Mouse (Mus musculus) heart, embryonic 14.5 days (tissue): Measurements from ENCODE around the gene Arhgef3. TPM values are rescaled to one million over a fixed set of nuclear protein-coding genes. Genes with fewer than 3 reads are reported as not detected.

Source experiments
- ATAC-seq: fragments of 200-750 bp; cut with Nextera tagmentation; 2 replicates; pipeline ENCODE4 v1.8.0; 2017; ENCODE audit warnings: low read depth, moderate TSS enrichment; ENCODE audit not compliant: insufficient number of reproducible peaks, insufficient read depth, low FRiP score
- H3K27ac ChIP-seq, 2 experiments: fragments of 200-500 bp in 1 of 2; fragments of 300-500 bp in 1 of 2; sonication (generic) in 1 of 2; replicated peaks in 1 of 2; 2 replicates each; pipeline ENCODE4 v1.5.1; 2012 to 2014; ENCODE audit warnings: low read depth in 2 of 2, low read length in 2 of 2, control low read depth in 1 of 2, mild to moderate bottlenecking in 1 of 2, mixed read lengths in 1 of 2; ENCODE audit not compliant: control insufficient read depth in 1 of 2, insufficient read depth in 1 of 2
- H3K27me3 ChIP-seq: fragments of 300-500 bp; sonication (generic); 2 replicates; pipeline ENCODE4 v1.6.1; 2014; ENCODE audit warnings: mild to moderate bottlenecking, low read length, control low read depth; ENCODE audit not compliant: control insufficient read depth, insufficient read depth
- H3K36me3 ChIP-seq: fragments of 300-500 bp; sonication (generic); 2 replicates; pipeline ENCODE4 v1.6.1; 2014; ENCODE audit warnings: mild to moderate bottlenecking, control low read depth, low read length, mixed read lengths; ENCODE audit not compliant: control insufficient read depth, insufficient read depth
- H3K4me1 ChIP-seq, 2 experiments: fragments of 200-500 bp in 1 of 2; fragments of 300-500 bp in 1 of 2; sonication (generic) in 1 of 2; 2 replicates each; pipeline ENCODE4 v1.6.1; 2012 to 2014; ENCODE audit warnings: low read length in 2 of 2, control low read depth in 1 of 2, mixed read lengths in 1 of 2; ENCODE audit not compliant: control insufficient read depth in 2 of 2, insufficient read depth in 2 of 2
- H3K4me2 ChIP-seq: fragments of 300-500 bp; sonication (generic); 2 replicates; pipeline ENCODE4 v1.6.1; 2014; ENCODE audit warnings: mild to moderate bottlenecking, low read length
- H3K4me3 ChIP-seq, 2 experiments: fragments of 200-500 bp in 1 of 2; fragments of 300-500 bp in 1 of 2; sonication (generic) in 1 of 2; 2 replicates each; pipeline ENCODE4 v1.5.1; 2012 to 2014; ENCODE audit warnings: low read length in 2 of 2, mild to moderate bottlenecking in 2 of 2, control low read depth in 1 of 2, low read depth in 1 of 2, moderate library complexity in 1 of 2; ENCODE audit not compliant: control insufficient read depth in 1 of 2, insufficient read depth in 1 of 2
- H3K9ac ChIP-seq: fragments of 300-500 bp; sonication (generic); 2 replicates; pipeline ENCODE4 v1.6.1; 2014; ENCODE audit warnings: mild to moderate bottlenecking, low read length
- H3K9me3 ChIP-seq: fragments of 300-500 bp; sonication (generic); 2 replicates; pipeline ENCODE4 v1.6.1; 2016; ENCODE audit warnings: low read length, control low read depth; ENCODE audit not compliant: control insufficient read depth
- WGBS: fragments of 180-500 bp; shearing (Covaris S2); extraction: QIAGEN DNeasy Blood & Tissue Kit; methylation state at CpG from one replicate; pipeline ENCODE4 v1.1.7; 2014; 5-methylcytosine and 5-hydroxymethylcytosine counted together
- polyA plus RNA-seq: library from polyadenylated mRNA; unstranded; fragments of >200 nt; fragmentation: Nextera tagmentation; extraction: Ambion mirVana; gene quantifications from 2 replicates; pipeline ENCODE4 v1.2.1, GENCODE M21; 2014

Arhgef3 gene
- polyA plus RNA-seq, 1 experiment from 2014 or later: 15.4 TPM

GRCm38 (mm10) chr14:27332359-27332987, 217.8 kb downstream of the Arhgef3 start:
- Histone ChIP-seq H3K36me3 (no peaks in the 10 kb centered on the region), H3K4me3 (no peak overlapping the region), H3K27me3 (no peaks in the 10 kb centered on the region), H3K27ac (peak overlapping the region; percentile 6 to 34; a peak in 3 of 4 replicates), H3K4me2 (no peak overlapping the region), H3K4me1 (peaks cover 4 to 5% of the 10 kb centered on the region in 2 experiments; a peak in 2 of 4 replicates), H3K9ac (peak overlapping the region; percentile 16; the same call in 1 of the 2 replicates), H3K9me3 (no peaks in the 10 kb centered on the region)
- no peak for ATAC-seq
- WGBS: 48% methylated on average over 4 of the region's 4 CpGs

DNA sequence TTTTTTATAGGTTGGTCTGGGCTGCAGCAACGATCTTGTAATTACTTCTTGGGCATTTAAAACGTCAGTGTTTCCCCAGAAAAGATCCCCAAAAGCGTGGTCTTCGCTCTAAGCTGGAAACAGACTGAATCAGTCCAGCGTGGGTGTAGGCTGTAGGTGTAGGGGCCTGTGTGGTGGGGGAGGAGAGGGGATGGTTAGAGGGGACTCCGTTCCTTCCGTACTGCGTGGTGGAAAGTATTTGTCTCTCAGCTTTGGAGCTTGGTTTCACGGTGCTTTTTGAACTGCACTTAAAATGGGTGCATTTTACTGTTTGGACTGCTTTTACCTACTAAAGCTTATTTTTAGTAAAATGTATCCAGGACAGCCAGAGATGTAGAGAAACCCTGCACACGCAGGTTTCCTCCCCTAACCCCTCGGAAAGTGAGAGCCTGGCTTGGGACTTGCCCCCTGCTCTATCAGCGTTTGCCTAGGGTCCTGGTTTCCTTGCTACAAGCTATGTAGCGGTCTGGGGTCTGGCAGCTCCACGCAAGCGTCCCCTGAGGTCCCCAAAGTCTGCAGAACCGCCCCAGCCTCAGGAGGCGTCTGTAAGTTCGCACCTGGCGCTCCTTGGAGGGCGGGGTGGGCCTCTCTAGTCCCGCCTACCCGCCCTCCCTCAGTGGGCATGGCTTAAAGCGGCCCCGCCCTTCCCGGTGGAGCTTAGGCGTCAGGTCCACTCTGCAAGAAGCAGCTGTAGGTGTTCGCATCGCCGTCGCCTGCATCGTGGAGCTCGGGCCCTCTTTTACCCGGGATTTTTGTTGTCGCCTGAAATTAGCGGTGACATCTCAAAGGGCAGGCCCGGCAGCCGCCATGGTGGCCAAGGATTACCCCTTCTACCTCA, 220.9 kb downstream of the Arhgef3 start:
- H3K4me2 ChIP-seq: peak overlapping the region; percentile 98
- peak; percentile 79; the same call in 1 of the 2 replicates for ATAC-seq
- H3K9ac ChIP-seq: peak overlapping the region; percentile 76
- WGBS: 3% methylated on average over 37 of the region's 37 CpGs
- H3K36me3 ChIP-seq: no peaks in the 10 kb centered on the region
- no peaks in the 10 kb centered on the region for H3K9me3 ChIP-seq
- peak overlapping the region; percentile 62 to 65 for H3K4me3 ChIP-seq
- H3K4me1 ChIP-seq: peaks cover 4 to 5% of the 10 kb centered on the region in 2 experiments; a peak in 2 of 4 replicates
- no peak overlapping the region for H3K27ac ChIP-seq
- H3K27me3 ChIP-seq: no peaks in the 10 kb centered on the region

GRCm38 (mm10) chr14:27336208-27337114, 221.8 kb downstream of the Arhgef3 start:
- Histone ChIP-seq H3K9ac (peak overlapping the region; percentile 76), H3K4me2 (peak overlapping the region; percentile 98), H3K9me3 (no peaks in the 10 kb centered on the region), H3K27me3 (no peaks in the 10 kb centered on the region), H3K36me3 (no peaks in the 10 kb centered on the region), H3K27ac (no peak overlapping the region), H3K4me1 (peaks cover 8 to 9% of the 10 kb centered on the region in 2 experiments), H3K4me3 (peak overlapping the region; percentile 62 to 65)
- 4% methylated on average over 34 of the region's 34 CpGs for WGBS
- no peak for ATAC-seq

DNA sequence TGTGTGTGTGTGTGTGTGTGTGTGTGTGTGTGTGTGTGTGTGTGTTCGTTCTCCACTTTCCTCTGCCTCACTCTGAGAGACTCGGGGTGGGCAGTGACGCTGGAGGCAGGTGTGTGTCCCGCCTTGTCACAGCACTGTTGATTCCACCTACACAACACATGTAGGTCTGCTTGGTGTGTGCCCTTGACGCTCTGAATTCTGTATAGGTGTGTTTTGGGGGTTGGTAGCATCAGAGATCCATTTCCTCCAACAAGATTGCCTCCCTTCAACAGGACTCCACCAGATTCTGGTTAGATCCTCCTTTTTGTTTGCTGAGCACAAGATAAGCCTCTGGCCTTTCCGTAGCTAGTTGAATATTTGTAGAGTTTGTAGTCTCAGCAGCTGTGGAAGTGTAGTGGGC, 222.5 kb downstream of the Arhgef3 start:
- ATAC-seq: no peak

GRCm38 (mm10) chr14:27338034-27338708, 223.5 kb downstream of the Arhgef3 start:
- WGBS: 33% methylated on average over 12 of the region's 12 CpGs
- no peak overlapping the region for H3K4me3 ChIP-seq
- H3K9me3 ChIP-seq: no peaks in the 10 kb centered on the region
- ATAC-seq: no peak
- no peaks in the 10 kb centered on the region for H3K36me3 ChIP-seq
- H3K4me1 ChIP-seq: peaks cover 8 to 13% of the 10 kb centered on the region in 2 experiments
- H3K4me2 ChIP-seq: peak overlapping the region; percentile 98; the same call in 1 of the 2 replicates
- H3K27ac ChIP-seq: no peak overlapping the region
- no peak overlapping the region for H3K9ac ChIP-seq
- H3K27me3 ChIP-seq: no peaks in the 10 kb centered on the region

More for the DNA sequence above, 222.5 kb downstream of the Arhgef3 start:
- 63% methylated on average over 6 of the region's 6 CpGs for WGBS
- Histone ChIP-seq H3K27ac (no peak overlapping the region), H3K4me1 (peaks cover 10 to 15% of the 10 kb centered on the region in 2 experiments), H3K4me2 (peak overlapping the region; percentile 98), H3K27me3 (no peaks in the 10 kb centered on the region), H3K36me3 (no peaks in the 10 kb centered on the region), H3K9ac (peak overlapping the region; percentile 76), H3K9me3 (no peaks in the 10 kb centered on the region), H3K4me3 (peak overlapping the region; percentile 62 to 65; a peak in 3 of 4 replicates)

DNA sequence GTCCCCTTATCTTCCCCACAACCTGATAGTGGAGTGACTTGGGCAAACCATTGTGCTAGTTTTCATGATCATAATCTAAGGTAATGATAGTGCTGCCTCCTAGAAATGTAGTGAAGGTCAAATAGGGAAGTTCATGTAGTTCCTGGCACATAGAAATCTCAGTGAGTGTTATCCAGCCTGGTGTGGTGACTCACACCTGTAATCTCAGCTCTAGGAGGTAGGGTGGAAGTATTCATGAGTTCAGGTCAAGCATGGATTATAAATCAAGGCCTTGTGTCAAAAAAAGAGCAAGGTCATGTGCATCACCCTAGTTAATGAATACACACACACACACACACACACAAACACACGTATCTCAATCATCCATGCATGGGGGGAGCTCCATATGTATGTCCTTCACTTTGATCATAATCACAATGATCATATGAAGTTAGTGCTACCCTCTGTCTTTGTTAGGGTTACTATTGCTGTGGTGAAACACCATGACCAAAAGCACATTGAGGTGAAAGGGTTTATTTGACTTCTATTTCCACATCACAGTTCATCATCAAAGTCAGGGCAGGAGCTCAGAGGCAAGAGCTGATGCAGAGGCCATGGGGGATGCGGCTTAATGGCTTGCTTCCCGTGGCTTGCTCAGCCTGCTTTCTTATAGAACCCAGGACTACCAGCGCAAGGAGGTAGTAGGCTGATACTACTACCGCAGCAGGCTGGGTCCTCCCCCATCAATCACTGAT, 226.2 kb downstream of the Arhgef3 start:
- H3K4me2 ChIP-seq: no peak overlapping the region
- H3K27me3 ChIP-seq: no peaks in the 10 kb centered on the region
- H3K9ac ChIP-seq: no peak overlapping the region
- H3K9me3 ChIP-seq: no peaks in the 10 kb centered on the region
- no peak overlapping the region for H3K4me3 ChIP-seq
- H3K36me3 ChIP-seq: no peaks in the 10 kb centered on the region
- WGBS: 56% methylated on average over 5 of the region's 5 CpGs
- H3K27ac ChIP-seq: peak overlapping the region in 1 of 2 experiments; percentile 32; a peak in 1 of 4 replicates
- peaks cover 7 to 21% of the 10 kb centered on the region in 2 experiments for H3K4me1 ChIP-seq
- no peak for ATAC-seq
